In the genomic region with DNA sequence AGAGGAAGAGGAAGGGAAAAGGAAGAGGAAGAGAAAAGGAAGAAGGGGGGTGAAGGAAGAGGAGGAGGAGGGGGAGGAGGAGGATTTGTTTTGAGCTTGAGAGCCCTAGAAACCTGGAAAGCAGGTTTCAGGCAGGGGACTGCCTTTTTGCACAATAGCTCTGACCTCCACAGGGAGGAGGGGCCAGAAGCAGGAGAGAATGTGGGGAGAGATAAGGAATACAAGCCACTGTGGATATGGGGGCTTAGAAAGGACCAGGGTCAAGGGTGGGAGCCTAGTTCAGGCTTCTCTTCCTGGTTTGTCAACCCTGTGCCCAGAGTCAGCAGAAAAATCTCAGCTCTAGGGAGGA, we compare ENCODE assay signal across 8 mouse cellular contexts. TPM values are rescaled to one million over a fixed set of nuclear protein-coding genes. Genes with fewer than 3 reads are reported as not detected.
DNase-seq lines count a peak whose midpoint lies in the region; ATAC-seq and TF ChIP-seq lines count a peak whose summit lies in the region.

No protein-coding gene starts in this region.

- TF ChIP-seq CTCF in lung, adult 2 months (IDR thresholded peaks at IDR 0.05; ENCODE audit: insufficient read depth, low read length) = no peak

- H3K27me3 ChIP-seq in forebrain, embryonic 11.5 days (ENCODE audit: control insufficient read depth, insufficient read depth, low read length) = no peaks in the 10 kb centered on the region
- H3K27me3 ChIP-seq in limb, embryonic 13.5 days = no peaks in the 10 kb centered on the region
- no peaks in the 10 kb centered on the region for H3K27me3 ChIP-seq in stomach, embryonic 15.5 days (replicated peaks)

- ATAC-seq in forebrain, embryonic 11.5 days (replicated peaks; ENCODE audit: low FRiP score) = no peak
- no peak for ATAC-seq in limb, embryonic 13.5 days (ENCODE audit: low FRiP score, low read depth)
- no peak for ATAC-seq in stomach, embryonic 15.5 days (ENCODE audit: insufficient read depth, low FRiP score, low read depth)

- H3K4me1 ChIP-seq in lung, adult 2 months (ENCODE audit: control insufficient read depth, insufficient read depth, low read length) = peaks cover 33% of the 10 kb centered on the region
- H3K4me1 ChIP-seq in forebrain, embryonic 11.5 days (replicated peaks; ENCODE audit: control insufficient read depth, insufficient read depth, low read length) = peaks cover 47% of the 10 kb centered on the region
- H3K4me1 ChIP-seq in limb, embryonic 13.5 days = peaks cover 68% of the 10 kb centered on the region
- peaks cover 40% of the 10 kb centered on the region for H3K4me1 ChIP-seq in stomach, embryonic 15.5 days

- DNase-seq in lung, adult 2 months = peak; percentile 26
- DNase-seq in lung, postnatal 25 days (ENCODE audit: low spot score) = no peak
- no peak for DNase-seq in forebrain, embryonic 11.5 days (ENCODE audit: low spot score)
- no peak for DNase-seq in right cerebral cortex, postnatal 25 days
- DNase-seq in gastrocnemius, adult 18-20 months (ENCODE audit: low spot score) = no peak
- no peak for DNase-seq in cerebellum, adult 8-10 months

- no peaks in the 10 kb centered on the region for H3K9me3 ChIP-seq in forebrain, embryonic 11.5 days (ENCODE audit: control insufficient read depth, low read length)
- no peaks in the 10 kb centered on the region for H3K9me3 ChIP-seq in limb, embryonic 13.5 days
- no peaks in the 10 kb centered on the region for H3K9me3 ChIP-seq in stomach, embryonic 15.5 days

- peak overlapping the region; percentile 47 for H3K4me2 ChIP-seq in forebrain, embryonic 11.5 days (ENCODE audit: low read depth, low read length, severe bottlenecking)
- peak overlapping the region; percentile 64 for H3K4me2 ChIP-seq in limb, embryonic 13.5 days (replicated peaks)
- peak overlapping the region; percentile 52 for H3K4me2 ChIP-seq in stomach, embryonic 15.5 days

- peak overlapping the region; percentile 51 for H3K9ac ChIP-seq in forebrain, embryonic 11.5 days (ENCODE audit: low read length)
- 0 out of 2 replicates have a peak overlapping the region, but pooled peaks have one; percentile 25 for H3K9ac ChIP-seq in limb, embryonic 13.5 days
- H3K9ac ChIP-seq in stomach, embryonic 15.5 days = no peak overlapping the region

- TF ChIP-seq POLR2A in lung, adult 2 months (IDR thresholded peaks at IDR 0.05; ENCODE audit: borderline replicate concordance, extremely low read depth, low read depth, low read length) = no peak

- H3K4me3 ChIP-seq in lung, adult 2 months (replicated peaks; ENCODE audit: extremely low read depth, low read depth, low read length) = no peak overlapping the region
- H3K4me3 ChIP-seq in forebrain, embryonic 11.5 days (ENCODE audit: low read depth, low read length) = no peak overlapping the region; the same call in 1 of the 2 replicates
- H3K4me3 ChIP-seq in limb, embryonic 13.5 days = peak overlapping the region; percentile 27
- peak overlapping the region; percentile 15; the same call in 1 of the 2 replicates for H3K4me3 ChIP-seq in stomach, embryonic 15.5 days (replicated peaks)

- H3K36me3 ChIP-seq in forebrain, embryonic 11.5 days (ENCODE audit: control insufficient read depth, insufficient read depth, low read length) = no peaks in the 10 kb centered on the region
- H3K36me3 ChIP-seq in limb, embryonic 13.5 days = no peaks in the 10 kb centered on the region
- no peaks in the 10 kb centered on the region for H3K36me3 ChIP-seq in stomach, embryonic 15.5 days

- peak overlapping the region; percentile 44 for H3K27ac ChIP-seq in forebrain, embryonic 11.5 days (ENCODE audit: low read depth, low read length)
- H3K27ac ChIP-seq in limb, embryonic 13.5 days = peak overlapping the region; percentile 70
- H3K27ac ChIP-seq in stomach, embryonic 15.5 days = peak overlapping the region; percentile 79

RNA-seq across cellular contexts. Expression of a gene that starts 21.6 kb away (rescaled TPM):
- polyA plus RNA-seq in lung, adult 2 months (2012; rRNA removed) = 87.2 and 115 TPM in 2 replicates
- polyA plus RNA-seq in forebrain, embryonic 11.5 days (2014; fragmentation: Nextera tagmentation; extraction: Ambion mirVana) = 30.7 and 39.5 TPM in 2 replicates
- 13.6 and 14.2 TPM in 2 replicates for polyA plus RNA-seq in limb, embryonic 13.5 days (2015; fragmentation: Nextera tagmentation; extraction: Ambion mirVana)
- 20.4 and 20.9 TPM in 2 replicates for polyA plus RNA-seq in stomach, embryonic 15.5 days (2015; fragmentation: Nextera tagmentation; extraction: Ambion mirVana)
- total RNA-seq in gastrocnemius, adult 18-20 months (2021) = 10 to 100 TPM; 17.6 to 22.5 TPM

RNA-seq across cellular contexts. Expression of a gene that starts 49.9 kb away (rescaled TPM):
- 21.5 and 27.1 TPM in 2 replicates for polyA plus RNA-seq in lung, adult 2 months (2012; rRNA removed)
- 152 and 154 TPM in 2 replicates for polyA plus RNA-seq in forebrain, embryonic 11.5 days (2014; fragmentation: Nextera tagmentation; extraction: Ambion mirVana)
- polyA plus RNA-seq in limb, embryonic 13.5 days (2015; fragmentation: Nextera tagmentation; extraction: Ambion mirVana) = 178 and 183 TPM in 2 replicates
- 98.2 and 103 TPM in 2 replicates for polyA plus RNA-seq in stomach, embryonic 15.5 days (2015; fragmentation: Nextera tagmentation; extraction: Ambion mirVana)
- 10 to 100 TPM; 79.9 to 86.2 TPM for total RNA-seq in gastrocnemius, adult 18-20 months (2021)

RNA-seq across cellular contexts. Expression of a gene that starts 50.1 kb away (rescaled TPM):
- 3.8 and 6.5 TPM in 2 replicates for polyA plus RNA-seq in lung, adult 2 months (2012; rRNA removed)
- polyA plus RNA-seq in forebrain, embryonic 11.5 days (2014; fragmentation: Nextera tagmentation; extraction: Ambion mirVana) = 10.9 and 14.6 TPM in 2 replicates
- 27.8 and 28.1 TPM in 2 replicates for polyA plus RNA-seq in limb, embryonic 13.5 days (2015; fragmentation: Nextera tagmentation; extraction: Ambion mirVana)
- polyA plus RNA-seq in stomach, embryonic 15.5 days (2015; fragmentation: Nextera tagmentation; extraction: Ambion mirVana) = 21.9 and 23.8 TPM in 2 replicates
- 1 to 10 TPM; 2.2 to 3.8 TPM for total RNA-seq in gastrocnemius, adult 18-20 months (2021)

Comparison
In these comparisons a context has a peak if more than half of its experiments do, and no peak if none do; other contexts are left out.
1. H3K4me3 ChIP-seq: peak in limb, embryonic 13.5 days (single experiment) and stomach, embryonic 15.5 days (single experiment); none in lung, adult 2 months (single experiment) and forebrain, embryonic 11.5 days (single experiment).
2. Peak in every context shown above with its lines, with median percentiles within 50 percentile points of each other: H3K27ac ChIP-seq and H3K4me2 ChIP-seq.